Mouse (Mus musculus) limb, embryonic 14.5 days (tissue): ENCODE data around the gene Chrm4. TPM values are rescaled to one million over a fixed set of nuclear protein-coding genes. Genes with fewer than 3 reads are reported as not detected.

Experiments
- ATAC-seq: fragments of 200-750 bp; cut with Nextera tagmentation; 2 replicates; pipeline ENCODE4 v1.8.0; 2017; ENCODE audit warnings: low read depth, moderate number of reproducible peaks, moderate TSS enrichment; ENCODE audit not compliant: low FRiP score
- DNase-seq: peaks from one replicate; pipeline ENCODE4 v3.0.0-alpha.2; 2015; ENCODE audit warnings: low spot score
- H3K27ac ChIP-seq: fragments of 300-500 bp; sonication (generic); replicated peaks from 2 replicates; pipeline ENCODE4 v1.5.1; 2014; ENCODE audit warnings: low read depth, mild to moderate bottlenecking, low read length, moderate library complexity, mixed read lengths
- H3K27me3 ChIP-seq: fragments of 300-500 bp; sonication (generic); 2 replicates; pipeline ENCODE4 v1.6.1; 2014; ENCODE audit warnings: low read length, mixed read lengths; ENCODE audit not compliant: control insufficient read depth, insufficient read depth
- H3K36me3 ChIP-seq: fragments of 300-500 bp; sonication (generic); 2 replicates; pipeline ENCODE4 v1.6.1; 2014; ENCODE audit warnings: mild to moderate bottlenecking, low read length, moderate library complexity, mixed read lengths; ENCODE audit not compliant: control insufficient read depth, insufficient read depth
- H3K4me1 ChIP-seq: fragments of 300-500 bp; sonication (generic); 2 replicates; pipeline ENCODE4 v1.6.1; 2014; ENCODE audit warnings: antibody characterized with exemption, low read length, mixed read lengths; ENCODE audit not compliant: control insufficient read depth, insufficient read depth
- H3K4me2 ChIP-seq: fragments of 300-500 bp; sonication (generic); replicated peaks from 2 replicates; pipeline ENCODE4 v1.6.1; 2014; ENCODE audit warnings: low read depth, mild to moderate bottlenecking, low read length, moderate library complexity; ENCODE audit not compliant: severe bottlenecking
- H3K4me3 ChIP-seq: fragments of 300-500 bp; sonication (generic); replicated peaks from 2 replicates; pipeline ENCODE4 v1.5.1; 2014; ENCODE audit warnings: low read length
- H3K9ac ChIP-seq: fragments of 300-500 bp; sonication (generic); 2 replicates; pipeline ENCODE4 v1.6.1; 2014; ENCODE audit warnings: mild to moderate bottlenecking, low read depth, low read length, moderate library complexity; ENCODE audit not compliant: severe bottlenecking
- H3K9me3 ChIP-seq: fragments of 300-500 bp; sonication (generic); 2 replicates; pipeline ENCODE4 v1.6.1; 2016; ENCODE audit warnings: low read length; ENCODE audit not compliant: control insufficient read depth
- POLR2A ChIP-seq: fragments of 200-500 bp; IDR thresholded peaks from 2 replicates; pipeline ENCODE4 v1.8.0; 2012; ENCODE audit warnings: inconsistent platforms, mild to moderate bottlenecking, moderate library complexity, borderline replicate concordance; ENCODE audit not compliant: insufficient read depth, insufficient read length; ENCODE audit errors: extremely low read depth
- WGBS: fragments of 180-500 bp; shearing (Covaris S2); extraction: QIAGEN DNeasy Blood & Tissue Kit; methylation state at CpG from one replicate; pipeline ENCODE4 v1.1.7; 2014; 5-methylcytosine and 5-hydroxymethylcytosine counted together
- polyA plus RNA-seq, 2 experiments: library from polyadenylated mRNA; depleted of rRNA in 1 of 2; stranded (reverse) in 1 of 2; unstranded in 1 of 2; fragments of >200 nt; fragmentation: Nextera tagmentation in 1 of 2; extraction: Ambion mirVana in 1 of 2; gene quantifications; 2 replicates each; pipeline versions ENCODE4 v1.2.1 to v1.2.3; 2012 to 2014

Gene Chrm4
- polyA plus RNA-seq, 2 experiments = 0.17 to 0.47 TPM

DNA sequence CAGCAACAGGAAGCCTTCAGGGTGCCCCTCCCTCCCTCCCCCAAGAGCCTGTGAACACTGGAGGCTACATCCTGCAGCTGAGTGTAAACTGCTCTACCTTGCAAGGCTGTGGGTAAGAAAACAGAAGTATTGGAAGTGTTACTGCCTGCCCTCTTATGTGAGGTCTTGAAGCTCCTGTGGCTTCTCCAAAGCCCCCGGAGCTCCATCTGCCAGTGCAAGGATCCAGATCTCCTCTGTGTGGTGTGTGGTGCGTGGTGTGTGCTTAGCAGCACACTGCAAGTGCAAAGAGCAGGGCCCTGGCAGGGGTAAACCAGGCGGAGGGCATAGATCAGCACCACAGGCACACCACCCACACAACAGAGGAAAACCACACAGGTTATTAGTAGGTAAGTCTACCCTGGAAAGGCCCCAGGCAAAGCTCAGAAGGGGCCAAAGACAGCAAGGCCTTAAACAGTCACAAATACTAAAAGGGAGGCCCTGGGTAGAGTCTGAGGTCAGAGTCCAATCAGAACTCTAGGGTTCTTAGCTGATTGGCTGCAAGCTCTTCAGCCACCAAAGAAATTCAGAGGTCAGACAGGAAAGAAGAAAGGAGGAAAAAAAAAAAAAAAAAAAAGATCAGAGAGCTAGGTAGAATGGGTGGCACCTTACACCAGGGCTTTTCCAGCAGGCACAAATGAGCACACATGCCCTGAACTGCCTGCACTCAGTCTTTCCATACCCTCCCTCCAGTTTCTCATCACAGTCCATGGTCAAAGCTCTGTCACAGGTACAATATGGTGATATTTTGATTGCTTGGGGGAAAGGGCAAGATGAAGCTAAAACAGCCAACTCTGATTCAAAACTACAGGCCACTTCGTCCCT is 35.1 kb downstream of the Chrm4 start:
- no peaks in the 10 kb centered on the region for H3K9me3 ChIP-seq
- no peaks in the 10 kb centered on the region for H3K27me3 ChIP-seq
- peaks cover 23% of the 10 kb centered on the region for H3K4me1 ChIP-seq
- peak overlapping the region; percentile 60 for H3K4me2 ChIP-seq
- no peak for TF ChIP-seq POLR2A
- H3K4me3 ChIP-seq = peak overlapping the region; percentile 83
- 0 out of 2 replicates have a peak, but pooled peaks cover 6% of the 10 kb centered on the region for H3K36me3 ChIP-seq
- ATAC-seq (no peak), DNase-seq (no peak)
- H3K27ac ChIP-seq = no peak overlapping the region
- WGBS = 44% methylated on average over 4 of the region's 4 CpGs
- peak overlapping the region; percentile 85 for H3K9ac ChIP-seq

DNA sequence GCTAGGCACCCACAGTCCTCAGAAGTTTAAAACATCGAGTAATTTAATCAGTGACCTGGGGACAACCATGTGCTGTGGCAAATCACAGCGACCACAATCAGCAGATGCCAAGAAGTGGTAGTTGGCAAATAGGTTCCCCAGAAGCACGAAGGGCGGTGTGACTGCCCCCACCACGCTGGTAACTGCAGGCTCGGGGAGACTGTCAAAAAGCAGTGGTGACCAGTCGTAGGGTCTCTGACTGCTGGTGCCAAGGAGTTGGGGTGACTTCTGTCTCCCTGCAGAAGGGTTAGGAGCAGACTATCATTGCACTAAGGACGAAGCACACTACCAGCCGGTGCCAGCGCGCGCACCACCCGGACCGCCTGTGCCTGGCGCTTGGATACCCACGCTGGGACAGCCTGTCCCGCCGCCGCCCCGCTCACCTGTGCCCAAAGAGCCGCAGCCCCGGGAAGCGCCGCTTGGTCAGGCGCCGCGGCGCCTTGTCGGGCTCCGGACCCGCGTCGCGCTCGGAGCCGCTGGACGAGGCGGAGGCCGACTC is 35.9 kb downstream of the Chrm4 start:
- H3K27me3 ChIP-seq = no peaks in the 10 kb centered on the region
- H3K4me1 ChIP-seq = peaks cover 20% of the 10 kb centered on the region
- ATAC-seq (no peak; the same call in 1 of the 2 replicates), DNase-seq (no peak)
- H3K4me3 ChIP-seq = peak overlapping the region; percentile 83
- H3K36me3 ChIP-seq = 0 out of 2 replicates have a peak, but pooled peaks cover 6% of the 10 kb centered on the region
- H3K9ac ChIP-seq = peak overlapping the region; percentile 85
- H3K27ac ChIP-seq = 0 out of 2 replicates have a peak overlapping the region, but pooled peaks have one; percentile 19
- under 1% methylated on average over 22 of the region's 39 CpGs for WGBS
- no peak for TF ChIP-seq POLR2A
- no peaks in the 10 kb centered on the region for H3K9me3 ChIP-seq
- H3K4me2 ChIP-seq = peak overlapping the region; percentile 60

DNA sequence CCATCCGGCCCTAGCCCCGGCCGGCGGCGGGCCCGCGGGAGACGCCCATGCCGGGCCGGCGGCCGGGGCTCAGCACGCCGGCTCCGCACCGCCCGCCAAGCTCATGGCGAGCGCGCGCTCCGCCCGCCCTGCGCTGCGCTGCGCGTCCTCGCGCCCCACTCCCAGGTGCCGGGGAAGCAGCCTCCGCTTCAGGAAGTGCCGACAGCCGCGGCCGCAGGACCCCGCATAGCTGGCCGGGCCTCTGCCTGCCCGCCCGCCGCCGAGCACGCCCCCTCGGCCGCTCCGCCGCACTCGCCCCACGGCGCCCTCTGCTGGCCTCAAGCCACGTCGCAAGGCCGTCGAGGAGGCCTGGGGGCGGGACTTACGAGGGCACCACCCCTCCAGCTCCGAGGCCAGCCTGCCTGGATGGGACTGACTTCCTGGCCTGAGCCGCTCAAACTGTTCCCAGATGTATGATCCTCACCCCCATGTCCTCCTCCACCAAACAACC is 36.4 kb downstream of the Chrm4 start:
- Histone ChIP-seq H3K9ac (peak overlapping the region; percentile 85), H3K4me2 (peak overlapping the region; percentile 60), H3K9me3 (no peaks in the 10 kb centered on the region), H3K4me1 (peaks cover 23% of the 10 kb centered on the region), H3K4me3 (peak overlapping the region; percentile 83), H3K36me3 (0 out of 2 replicates have a peak, but pooled peaks cover 6% of the 10 kb centered on the region), H3K27ac (0 out of 2 replicates have a peak overlapping the region, but pooled peaks have one; percentile 19), H3K27me3 (no peaks in the 10 kb centered on the region)
- peak; percentile 83 for DNase-seq
- peak; percentile 96 for ATAC-seq
- WGBS = 0% methylated on average over 25 of the region's 57 CpGs
- TF ChIP-seq POLR2A = no peak

- Histone ChIP-seq H3K27ac (peak overlapping the region; percentile 55), H3K4me3 (peak overlapping the region; percentile 27; the same call in 1 of the 2 replicates), H3K4me2 (peak overlapping the region; percentile 60), H3K36me3 (0 out of 2 replicates have a peak, but pooled peaks cover 6% of the 10 kb centered on the region), H3K4me1 (peaks cover 23% of the 10 kb centered on the region), H3K9me3 (no peaks in the 10 kb centered on the region), H3K9ac (no peak overlapping the region), H3K27me3 (no peaks in the 10 kb centered on the region)
- DNase-seq = no peak
- ATAC-seq = no peak
- TF ChIP-seq POLR2A = no peak
- 67% methylated on average over 3 of the region's 3 CpGs for WGBS
Observed at GRCm38 (mm10) chr2:91964610-91965204, 37.7 kb downstream of the Chrm4 start.

- H3K36me3 ChIP-seq = 0 out of 2 replicates have a peak, but pooled peaks cover under 1% of the 10 kb centered on the region
- DNase-seq (no peak), ATAC-seq (no peak)
- WGBS = 19% methylated on average over 19 of the region's 20 CpGs
- no peak for TF ChIP-seq POLR2A
- H3K27me3 ChIP-seq = no peaks in the 10 kb centered on the region
- peak overlapping the region; percentile 55; the same call in 1 of the 2 replicates for H3K27ac ChIP-seq
- H3K9ac ChIP-seq = peak overlapping the region; percentile 25; the same call in 1 of the 2 replicates
- H3K9me3 ChIP-seq = no peaks in the 10 kb centered on the region
- H3K4me3 ChIP-seq = peak overlapping the region; percentile 27
- peaks cover 23% of the 10 kb centered on the region for H3K4me1 ChIP-seq
- peak overlapping the region; percentile 32 for H3K4me2 ChIP-seq
Observed at GRCm38 (mm10) chr2:91965417-91965816, 38.4 kb downstream of the Chrm4 start.
